Mouse (Mus musculus): Measurements from ENCODE around the gene Sdk1. TPM values are rescaled to one million over a fixed set of nuclear protein-coding genes. Genes with fewer than 3 reads are reported as not detected.

Gene Sdk1
- total and polyA plus RNA-seq, 3 experiments = 0.04 to 0.87 TPM; not detected in 1

- in situ Hi-C loops (cut with MboI; ENCODE audit: low pct_ligation_motif_present, low pct_unique_long_range_greater_than_20kb, low sequenced_read_pairs) = no loop called here
Measured at GRCm38 (mm10) chr5:141428132-141428531, 186.8 kb downstream of the Sdk1 start.

GRCm38 (mm10) chr5:141433286-141433685 lies 192.0 kb downstream of the Sdk1 start:
- Histone ChIP-seq H3K9ac (ENCODE audit: insufficient read depth, low read depth) (no peak overlapping the region), H3K27me3 (replicated peaks) (no peaks in the 10 kb centered on the region), H3K9me3 (replicated peaks; ENCODE audit: low read length) (no peaks in the 10 kb centered on the region), H3K79me2 (replicated peaks; ENCODE audit: control insufficient read depth, extremely low read depth, insufficient read depth, poor library complexity, severe bottlenecking) (no peaks in the 10 kb centered on the region), H3K27ac (ENCODE audit: insufficient read depth, low read depth) (no peak overlapping the region), H3K4me3 (replicated peaks in 1 of 3; ENCODE audit: low read depth in 2 of 3, low read length in 2 of 3, poor library complexity in 1 of 3) (no peak overlapping the region), H3K4me1 (ENCODE audit: control insufficient read depth in 1 of 2, insufficient read depth in 2 of 2) (no peaks in the 10 kb centered on the region), H3K4me2 (ENCODE audit: insufficient read depth, low read depth, poor library complexity, severe bottlenecking) (no peak overlapping the region), H3K36me3 (replicated peaks in 1 of 2; ENCODE audit: control insufficient read depth in 1 of 2, insufficient read depth in 1 of 2, low read length in 1 of 2) (no peaks in the 10 kb centered on the region)
- dilution Hi-C loops (cut with MboI; ENCODE audit: extremely low pct_ligation_motif_present, extremely low pct_unique_long_range_greater_than_20kb, low sequenced_read_pairs) (no loop called here), in situ Hi-C loops (cut with MboI; ENCODE audit: low pct_ligation_motif_present, low pct_unique_long_range_greater_than_20kb, low sequenced_read_pairs) (no loop called here)
- TF ChIP-seq TBP (conservative IDR thresholded peaks at IDR 0.05; ENCODE audit: low read depth, low read length) (no peak), ZC3H11A (IDR thresholded peaks at IDR 0.05; ENCODE audit: low read depth, low read length) (no peak), CHD1 (IDR thresholded peaks at IDR 0.05; ENCODE audit: low read depth, low read length) (no peak)
- no peak for DNase-seq (ENCODE audit: extremely low read depth)

More at GRCm38 (mm10) chr5:141428132-141428531, 186.8 kb downstream of the Sdk1 start:
- Histone ChIP-seq H3K4me1 (ENCODE audit: control insufficient read depth in 1 of 2, insufficient read depth in 2 of 2) (no peaks in the 10 kb centered on the region), H3K27me3 (replicated peaks) (no peaks in the 10 kb centered on the region), H3K27ac (ENCODE audit: insufficient read depth, low read depth) (no peak overlapping the region), H3K36me3 (replicated peaks in 1 of 2; ENCODE audit: control insufficient read depth in 1 of 2, insufficient read depth in 1 of 2, low read length in 1 of 2) (no peaks in the 10 kb centered on the region), H3K79me2 (replicated peaks; ENCODE audit: control insufficient read depth, extremely low read depth, insufficient read depth, poor library complexity, severe bottlenecking) (no peaks in the 10 kb centered on the region), H3K4me2 (ENCODE audit: insufficient read depth, low read depth, poor library complexity, severe bottlenecking) (no peak overlapping the region), H3K9me3 (replicated peaks; ENCODE audit: low read length) (no peaks in the 10 kb centered on the region), H3K9ac (ENCODE audit: insufficient read depth, low read depth) (no peak overlapping the region), H3K4me3 (replicated peaks in 1 of 3; ENCODE audit: low read depth in 2 of 3, low read length in 2 of 3, poor library complexity in 1 of 3) (no peak overlapping the region)
- no peak for DNase-seq (ENCODE audit: extremely low read depth)
- TF ChIP-seq HCFC1 (IDR thresholded peaks at IDR 0.05; ENCODE audit: low read depth, low read length) (no peak), MEF2A (IDR thresholded peaks at IDR 0.05; ENCODE audit: borderline replicate concordance, low read depth, low read length) (no peak), SMC3 (IDR thresholded peaks at IDR 0.05; ENCODE audit: low read depth, low read length) (no peak), RCOR1 (conservative IDR thresholded peaks at IDR 0.05; ENCODE audit: low read depth, low read length) (no peak), ZKSCAN1 (IDR thresholded peaks at IDR 0.05; ENCODE audit: borderline replicate concordance, low read depth, low read length) (no peak), ETS1 (conservative IDR thresholded peaks at IDR 0.05; ENCODE audit: low read depth, low read length) (no peak), USF1 (IDR thresholded peaks at IDR 0.05; ENCODE audit: low read depth, low read length) (no peak)
- dilution Hi-C loops (cut with MboI; ENCODE audit: extremely low pct_ligation_motif_present, extremely low pct_unique_long_range_greater_than_20kb, low sequenced_read_pairs) = no loop called here

DNA sequence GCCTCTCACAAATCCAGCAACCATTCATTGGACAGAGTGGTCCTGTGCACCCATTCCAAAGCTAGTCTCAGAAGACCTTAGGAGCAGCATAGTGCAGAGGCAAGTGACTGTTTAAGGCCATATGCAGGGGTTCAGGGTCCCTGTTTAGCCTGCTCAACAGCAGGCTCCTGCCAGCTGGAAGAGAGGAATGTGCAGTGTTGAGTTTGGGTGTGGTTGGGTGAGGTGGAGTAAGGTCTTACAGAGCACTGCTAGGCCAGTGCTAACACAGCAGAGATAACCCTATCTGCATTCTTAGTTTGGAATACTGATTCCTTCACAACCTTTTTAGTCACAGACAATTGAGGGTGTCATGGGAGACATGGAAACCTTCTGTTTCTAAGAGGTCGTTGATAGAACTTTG lies 206.0 kb downstream of the Sdk1 start:
- no peaks in the 10 kb centered on the region for H3K9me3 ChIP-seq (replicated peaks; ENCODE audit: low read length)
- H3K4me3 ChIP-seq (replicated peaks in 1 of 3; ENCODE audit: low read depth in 2 of 3, low read length in 2 of 3, poor library complexity in 1 of 3) = no peak overlapping the region
- no peak overlapping the region for H3K9ac ChIP-seq (ENCODE audit: insufficient read depth, low read depth)
- DNase-seq (ENCODE audit: extremely low read depth) = no peak
- no peaks in the 10 kb centered on the region for H3K36me3 ChIP-seq (replicated peaks in 1 of 2; ENCODE audit: control insufficient read depth in 1 of 2, insufficient read depth in 1 of 2, low read length in 1 of 2)
- H3K27me3 ChIP-seq (replicated peaks) = no peaks in the 10 kb centered on the region
- no peaks in the 10 kb centered on the region for H3K79me2 ChIP-seq (replicated peaks; ENCODE audit: control insufficient read depth, extremely low read depth, insufficient read depth, poor library complexity, severe bottlenecking)
- in situ Hi-C loops (cut with MboI; ENCODE audit: low pct_ligation_motif_present, low pct_unique_long_range_greater_than_20kb, low sequenced_read_pairs) = no loop called here
- H3K4me2 ChIP-seq (ENCODE audit: insufficient read depth, low read depth, poor library complexity, severe bottlenecking) = no peak overlapping the region
- no peak overlapping the region for H3K27ac ChIP-seq (ENCODE audit: insufficient read depth, low read depth)
- TF ChIP-seq USF1 (IDR thresholded peaks at IDR 0.05; ENCODE audit: low read depth, low read length) (no peak), UBTF (IDR thresholded peaks at IDR 0.05; ENCODE audit: low read depth, low read length) (no peak), ETS1 (conservative IDR thresholded peaks at IDR 0.05; ENCODE audit: low read depth, low read length) (no peak), IRF4 (IDR thresholded peaks at IDR 0.05; ENCODE audit: low read depth, low read length) (no peak), NRF1 (IDR thresholded peaks at IDR 0.05; ENCODE audit: low read depth, low read length) (no peak), MXI1 (IDR thresholded peaks at IDR 0.05; ENCODE audit: low read depth, low read length) (no peak), GABPA (IDR thresholded peaks at IDR 0.05; ENCODE audit: insufficient replicate concordance, low read depth, low read length) (no peak), PAX5 (IDR thresholded peaks at IDR 0.05; ENCODE audit: low read length) (no peak), POLR2A (IDR thresholded peaks at IDR 0.05; ENCODE audit: low read depth, low read length) (no peak)
- no peaks in the 10 kb centered on the region for H3K4me1 ChIP-seq (ENCODE audit: control insufficient read depth in 1 of 2, insufficient read depth in 2 of 2)
- dilution Hi-C loops (cut with MboI; ENCODE audit: extremely low pct_ligation_motif_present, extremely low pct_unique_long_range_greater_than_20kb, low sequenced_read_pairs) = no loop called here

Measured in CH12.LX (cell line).